Mouse (Mus musculus) midbrain, embryonic 16.5 days (tissue): ENCODE data around the gene Scap. TPM values are rescaled to one million over a fixed set of nuclear protein-coding genes. Genes with fewer than 3 reads are reported as not detected.

Experiments
- ATAC-seq: fragments of 200-750 bp; cut with Nextera tagmentation; 2 replicates; pipeline ENCODE4 v1.8.0; 2017; ENCODE audit warnings: moderate TSS enrichment
- H3K27ac ChIP-seq: fragments of 300-500 bp; sonication (generic); 2 replicates; pipeline ENCODE4 v1.5.1; 2014; ENCODE audit warnings: mild to moderate bottlenecking, low read length, mixed read lengths
- H3K27me3 ChIP-seq: fragments of 300-500 bp; sonication (generic); 2 replicates; pipeline ENCODE4 v1.6.1; 2014; ENCODE audit warnings: low read depth, low read length, mixed read lengths; ENCODE audit not compliant: control insufficient read depth, insufficient read depth
- H3K36me3 ChIP-seq: fragments of 300-500 bp; sonication (generic); 2 replicates; pipeline ENCODE4 v1.6.1; 2014; ENCODE audit warnings: mild to moderate bottlenecking, low read length, moderate library complexity, mixed read lengths; ENCODE audit not compliant: control insufficient read depth, insufficient read depth
- H3K4me1 ChIP-seq: fragments of 300-500 bp; sonication (generic); 2 replicates; pipeline ENCODE4 v1.6.1; 2014; ENCODE audit warnings: mild to moderate bottlenecking, low read length, mixed read lengths; ENCODE audit not compliant: control insufficient read depth, insufficient read depth
- H3K4me2 ChIP-seq: fragments of 300-500 bp; sonication (generic); 2 replicates; pipeline ENCODE4 v1.6.1; 2014; ENCODE audit warnings: mild to moderate bottlenecking, low read length, mixed read lengths
- H3K4me3 ChIP-seq: fragments of 300-500 bp; sonication (generic); 2 replicates; pipeline ENCODE4 v1.5.1; 2014; ENCODE audit warnings: low read depth, mild to moderate bottlenecking, low read length, moderate library complexity, mixed read lengths
- H3K9ac ChIP-seq: fragments of 300-500 bp; sonication (generic); 2 replicates; pipeline ENCODE4 v1.6.1; 2014; ENCODE audit warnings: low read depth, low read length, mixed read lengths
- H3K9me3 ChIP-seq: fragments of 300-500 bp; sonication (generic); replicated peaks from 2 replicates; pipeline ENCODE4 v1.6.1; 2014; ENCODE audit warnings: mild to moderate bottlenecking, low read length, mixed read lengths; ENCODE audit not compliant: control insufficient read depth, poor library complexity, severe bottlenecking
- WGBS: fragments of 180-500 bp; shearing (Covaris S2); extraction: QIAGEN DNeasy Blood & Tissue Kit; methylation state at CpG from one replicate; pipeline ENCODE4 v1.1.7; 2014; 5-methylcytosine and 5-hydroxymethylcytosine counted together
- polyA plus RNA-seq: library from polyadenylated mRNA; unstranded; fragments of >200 nt; fragmentation: Nextera tagmentation; extraction: Ambion mirVana; gene quantifications from 2 replicates; pipeline ENCODE4 v1.2.1, GENCODE M21; 2015

Gene Scap
- polyA plus RNA-seq, 1 experiment from 2014 or later = 64.5 TPM

- Histone ChIP-seq H3K4me3 (no peak overlapping the region), H3K4me2 (no peak overlapping the region), H3K36me3 (no peaks in the 10 kb centered on the region), H3K27me3 (no peaks in the 10 kb centered on the region), H3K4me1 (no peaks in the 10 kb centered on the region), H3K27ac (no peak overlapping the region), H3K9ac (no peak overlapping the region), H3K9me3 (no peaks in the 10 kb centered on the region)
- ATAC-seq = no peak
- 57% methylated on average over 6 of the region's 6 CpGs for WGBS
Observed at GRCm38 (mm10) chr9:110343805-110344204, 10.7 kb downstream of the Scap start.

- 76% methylated on average over 7 of the region's 7 CpGs for WGBS
- H3K4me3 ChIP-seq = no peak overlapping the region
- no peak overlapping the region for H3K9ac ChIP-seq
- H3K36me3 ChIP-seq = no peaks in the 10 kb centered on the region
- H3K4me2 ChIP-seq = no peak overlapping the region
- no peaks in the 10 kb centered on the region for H3K9me3 ChIP-seq
- ATAC-seq = no peak
- no peaks in the 10 kb centered on the region for H3K4me1 ChIP-seq
- H3K27ac ChIP-seq = no peak overlapping the region
- H3K27me3 ChIP-seq = no peaks in the 10 kb centered on the region
Observed at GRCm38 (mm10) chr9:110345057-110345739, 12.1 kb downstream of the Scap start.

GRCm38 (mm10) chr9:110348899-110349298 lies 15.8 kb downstream of the Scap start:
- Histone ChIP-seq H3K9me3 (no peaks in the 10 kb centered on the region), H3K4me1 (no peaks in the 10 kb centered on the region), H3K4me2 (no peak overlapping the region), H3K36me3 (0 out of 2 replicates have a peak, but pooled peaks cover 2% of the 10 kb centered on the region), H3K9ac (no peak overlapping the region), H3K27me3 (no peaks in the 10 kb centered on the region), H3K4me3 (no peak overlapping the region), H3K27ac (no peak overlapping the region)
- no peak for ATAC-seq
- WGBS = 67% methylated on average over 4 of the region's 4 CpGs

- Histone ChIP-seq H3K27ac (no peak overlapping the region), H3K9ac (no peak overlapping the region)
- WGBS = 93% methylated on average over 5 of the region's 5 CpGs
Observed at GRCm38 (mm10) chr9:110350188-110350587, 17.1 kb downstream of the Scap start.

GRCm38 (mm10) chr9:110350612-110351011 lies 17.5 kb downstream of the Scap start:
- WGBS = 90% methylated on average over 5 of the region's 5 CpGs
- no peak for ATAC-seq
- H3K4me2 ChIP-seq = no peak overlapping the region

More at GRCm38 (mm10) chr9:110350188-110350587, 17.1 kb downstream of the Scap start:
- Histone ChIP-seq H3K9me3 (no peaks in the 10 kb centered on the region), H3K27me3 (no peaks in the 10 kb centered on the region), H3K36me3 (0 out of 2 replicates have a peak, but pooled peaks cover 2% of the 10 kb centered on the region), H3K4me3 (no peak overlapping the region), H3K4me1 (no peaks in the 10 kb centered on the region), H3K4me2 (no peak overlapping the region)
- no peak for ATAC-seq

GRCm38 (mm10) chr9:110351350-110351749 lies 18.3 kb downstream of the Scap start:
- Histone ChIP-seq H3K9ac (no peak overlapping the region), H3K36me3 (peaks cover 5% of the 10 kb centered on the region; the same call in 1 of the 2 replicates), H3K4me3 (no peak overlapping the region), H3K27me3 (no peaks in the 10 kb centered on the region), H3K4me1 (no peaks in the 10 kb centered on the region), H3K9me3 (no peaks in the 10 kb centered on the region), H3K27ac (no peak overlapping the region), H3K4me2 (no peak overlapping the region)
- WGBS = 87% methylated on average over 2 of the region's 2 CpGs
- no peak for ATAC-seq

More at GRCm38 (mm10) chr9:110350612-110351011, 17.5 kb downstream of the Scap start:
- no peak overlapping the region for H3K27ac ChIP-seq
- H3K9ac ChIP-seq = no peak overlapping the region
- no peaks in the 10 kb centered on the region for H3K9me3 ChIP-seq
- no peaks in the 10 kb centered on the region for H3K27me3 ChIP-seq
- H3K36me3 ChIP-seq = 0 out of 2 replicates have a peak, but pooled peaks cover 2% of the 10 kb centered on the region
- H3K4me3 ChIP-seq = no peak overlapping the region
- no peaks in the 10 kb centered on the region for H3K4me1 ChIP-seq

GRCm38 (mm10) chr9:110351932-110352632 lies 19.0 kb downstream of the Scap start:
- no peak overlapping the region for H3K4me2 ChIP-seq
- no peak overlapping the region for H3K27ac ChIP-seq
- no peak overlapping the region for H3K9ac ChIP-seq
- H3K9me3 ChIP-seq = no peaks in the 10 kb centered on the region
- H3K4me1 ChIP-seq = no peaks in the 10 kb centered on the region
- H3K27me3 ChIP-seq = no peaks in the 10 kb centered on the region
- peaks cover 5% of the 10 kb centered on the region; the same call in 1 of the 2 replicates for H3K36me3 ChIP-seq
- ATAC-seq = no peak
- no peak overlapping the region for H3K4me3 ChIP-seq
- 92% methylated on average over 8 of the region's 8 CpGs for WGBS

- no peak overlapping the region for H3K4me2 ChIP-seq
- H3K27me3 ChIP-seq = no peaks in the 10 kb centered on the region
- H3K27ac ChIP-seq = no peak overlapping the region
- ATAC-seq = no peak
- H3K36me3 ChIP-seq = peaks cover 14% of the 10 kb centered on the region; the same call in 1 of the 2 replicates
- no peaks in the 10 kb centered on the region for H3K9me3 ChIP-seq
- WGBS = 95% methylated on average over 2 of the region's 2 CpGs
- no peak overlapping the region for H3K9ac ChIP-seq
- H3K4me1 ChIP-seq = no peaks in the 10 kb centered on the region
- H3K4me3 ChIP-seq = no peak overlapping the region
Observed at GRCm38 (mm10) chr9:110358341-110358740, 25.3 kb downstream of the Scap start.

- 84% methylated on average over 12 of the region's 12 CpGs for WGBS
Observed at GRCm38 (mm10) chr9:110361299-110361698, 28.2 kb downstream of the Scap start.

More at GRCm38 (mm10) chr9:110361299-110361698, 28.2 kb downstream of the Scap start:
- Histone ChIP-seq H3K4me1 (no peaks in the 10 kb centered on the region), H3K9me3 (no peaks in the 10 kb centered on the region), H3K4me2 (no peak overlapping the region), H3K9ac (no peak overlapping the region), H3K4me3 (no peak overlapping the region), H3K27ac (no peak overlapping the region), H3K36me3 (peaks cover 27% of the 10 kb centered on the region; the same call in 1 of the 2 replicates), H3K27me3 (no peaks in the 10 kb centered on the region)
- ATAC-seq = no peak
